Mouse (Mus musculus) heart, embryonic 14.5 days (tissue): ENCODE results near the gene Prkcb. TPM values are rescaled to one million over a fixed set of nuclear protein-coding genes. Genes with fewer than 3 reads are reported as not detected.

Experiments
- ATAC-seq: fragments of 200-750 bp; cut with Nextera tagmentation; 2 replicates; pipeline ENCODE4 v1.8.0; 2017; ENCODE audit warnings: low read depth, moderate TSS enrichment; ENCODE audit not compliant: insufficient number of reproducible peaks, insufficient read depth, low FRiP score
- H3K27ac ChIP-seq, 2 experiments: fragments of 200-500 bp in 1 of 2; fragments of 300-500 bp in 1 of 2; sonication (generic) in 1 of 2; replicated peaks in 1 of 2; 2 replicates each; pipeline ENCODE4 v1.5.1; 2012 to 2014; ENCODE audit warnings: low read depth in 2 of 2, low read length in 2 of 2, control low read depth in 1 of 2, mild to moderate bottlenecking in 1 of 2, mixed read lengths in 1 of 2; ENCODE audit not compliant: control insufficient read depth in 1 of 2, insufficient read depth in 1 of 2
- H3K27me3 ChIP-seq: fragments of 300-500 bp; sonication (generic); 2 replicates; pipeline ENCODE4 v1.6.1; 2014; ENCODE audit warnings: mild to moderate bottlenecking, low read length, control low read depth; ENCODE audit not compliant: control insufficient read depth, insufficient read depth
- H3K36me3 ChIP-seq: fragments of 300-500 bp; sonication (generic); 2 replicates; pipeline ENCODE4 v1.6.1; 2014; ENCODE audit warnings: mild to moderate bottlenecking, control low read depth, low read length, mixed read lengths; ENCODE audit not compliant: control insufficient read depth, insufficient read depth
- H3K4me1 ChIP-seq, 2 experiments: fragments of 200-500 bp in 1 of 2; fragments of 300-500 bp in 1 of 2; sonication (generic) in 1 of 2; 2 replicates each; pipeline ENCODE4 v1.6.1; 2012 to 2014; ENCODE audit warnings: low read length in 2 of 2, control low read depth in 1 of 2, mixed read lengths in 1 of 2; ENCODE audit not compliant: control insufficient read depth in 2 of 2, insufficient read depth in 2 of 2
- H3K4me2 ChIP-seq: fragments of 300-500 bp; sonication (generic); 2 replicates; pipeline ENCODE4 v1.6.1; 2014; ENCODE audit warnings: mild to moderate bottlenecking, low read length
- H3K4me3 ChIP-seq, 2 experiments: fragments of 200-500 bp in 1 of 2; fragments of 300-500 bp in 1 of 2; sonication (generic) in 1 of 2; 2 replicates each; pipeline ENCODE4 v1.5.1; 2012 to 2014; ENCODE audit warnings: low read length in 2 of 2, mild to moderate bottlenecking in 2 of 2, control low read depth in 1 of 2, low read depth in 1 of 2, moderate library complexity in 1 of 2; ENCODE audit not compliant: control insufficient read depth in 1 of 2, insufficient read depth in 1 of 2
- H3K9ac ChIP-seq: fragments of 300-500 bp; sonication (generic); 2 replicates; pipeline ENCODE4 v1.6.1; 2014; ENCODE audit warnings: mild to moderate bottlenecking, low read length
- H3K9me3 ChIP-seq: fragments of 300-500 bp; sonication (generic); 2 replicates; pipeline ENCODE4 v1.6.1; 2016; ENCODE audit warnings: low read length, control low read depth; ENCODE audit not compliant: control insufficient read depth
- WGBS: fragments of 180-500 bp; shearing (Covaris S2); extraction: QIAGEN DNeasy Blood & Tissue Kit; methylation state at CpG from one replicate; pipeline ENCODE4 v1.1.7; 2014; 5-methylcytosine and 5-hydroxymethylcytosine counted together
- polyA plus RNA-seq: library from polyadenylated mRNA; unstranded; fragments of >200 nt; fragmentation: Nextera tagmentation; extraction: Ambion mirVana; gene quantifications from 2 replicates; pipeline ENCODE4 v1.2.1, GENCODE M21; 2014

The Prkcb gene
- polyA plus RNA-seq, 1 experiment from 2014 or later: 6.7 TPM

DNA sequence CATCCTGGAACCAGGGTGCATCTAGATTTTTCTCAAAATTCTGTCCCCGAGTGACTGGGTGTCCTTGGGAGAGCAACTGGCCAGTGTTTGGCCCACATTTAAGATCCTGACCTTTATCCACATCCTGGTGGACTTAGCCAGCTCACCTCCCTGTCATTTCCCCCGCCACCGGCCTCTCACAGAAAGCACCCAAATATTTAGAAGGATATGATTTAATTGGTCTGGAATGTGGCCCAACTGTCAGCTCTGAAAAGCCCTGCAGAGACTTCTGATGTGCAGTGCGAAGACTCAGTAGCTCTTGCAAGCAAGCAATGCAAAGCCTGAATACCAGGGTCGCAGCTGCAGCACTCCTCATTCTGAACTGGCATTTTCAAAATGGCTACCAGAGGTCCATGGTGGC is 274.0 kb downstream of the Prkcb start:
- 29% methylated on average over 5 of the region's 5 CpGs for WGBS
- no peak for ATAC-seq

DNA sequence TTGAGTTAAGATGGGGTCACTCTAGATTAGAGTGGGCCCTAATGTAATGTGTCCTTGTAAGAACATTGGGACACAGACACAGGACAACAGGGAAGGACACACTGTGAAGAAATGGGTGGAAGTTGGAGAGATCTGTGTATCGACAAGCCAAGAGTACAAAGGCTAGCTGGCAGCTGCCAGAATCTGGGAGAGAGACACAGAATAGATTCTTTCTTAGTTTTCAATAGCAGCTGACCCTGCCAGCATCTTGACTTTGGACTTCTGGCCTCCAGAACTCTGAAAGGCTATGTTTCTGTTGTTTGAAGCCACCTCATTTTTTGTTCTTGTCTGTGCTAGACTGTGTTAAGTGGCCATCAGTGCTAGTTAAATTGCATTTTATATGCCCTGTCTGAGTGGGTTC is 276.8 kb downstream of the Prkcb start:
- Histone ChIP-seq H3K36me3 (no peaks in the 10 kb centered on the region), H3K4me2 (no peak overlapping the region), H3K4me3 (no peak overlapping the region), H3K9me3 (no peaks in the 10 kb centered on the region), H3K27ac (no peak overlapping the region), H3K4me1 (peaks cover 2 to 14% of the 10 kb centered on the region in 2 experiments; a peak in 2 of 4 replicates), H3K9ac (no peak overlapping the region), H3K27me3 (no peaks in the 10 kb centered on the region)
- WGBS: 71% methylated on average over 1 of the region's 1 CpGs
- ATAC-seq: no peak

More for the DNA sequence above, 274.0 kb downstream of the Prkcb start:
- H3K4me2 ChIP-seq: no peak overlapping the region
- peaks cover 2 to 14% of the 10 kb centered on the region in 2 experiments; a peak in 2 of 4 replicates for H3K4me1 ChIP-seq
- H3K9ac ChIP-seq: no peak overlapping the region
- no peaks in the 10 kb centered on the region for H3K9me3 ChIP-seq
- no peaks in the 10 kb centered on the region for H3K27me3 ChIP-seq
- H3K4me3 ChIP-seq: no peak overlapping the region
- no peak overlapping the region for H3K27ac ChIP-seq
- no peaks in the 10 kb centered on the region for H3K36me3 ChIP-seq

DNA sequence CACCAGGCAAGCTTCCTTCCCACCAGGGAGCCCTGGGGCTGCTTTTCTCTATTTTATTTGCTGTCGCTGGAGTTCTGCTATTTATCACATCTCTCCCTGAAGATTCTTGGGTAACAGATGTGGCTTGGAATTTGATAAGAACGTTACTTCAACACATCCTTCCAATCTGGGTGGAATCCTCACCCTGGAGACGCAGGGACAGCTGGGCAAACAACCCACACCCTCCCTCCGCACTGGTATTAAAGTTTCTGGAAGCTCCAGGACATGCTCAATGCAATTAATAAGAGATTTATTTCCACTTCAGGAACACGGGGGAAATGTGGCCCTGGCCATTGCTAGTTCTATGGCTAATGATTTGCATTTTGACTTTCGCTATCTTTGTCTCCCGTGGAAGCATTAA is 277.5 kb downstream of the Prkcb start:
- no peaks in the 10 kb centered on the region for H3K27me3 ChIP-seq
- no peak for ATAC-seq
- 31% methylated on average over 7 of the region's 7 CpGs for WGBS
- H3K9ac ChIP-seq: no peak overlapping the region
- H3K4me1 ChIP-seq: peaks cover 2 to 14% of the 10 kb centered on the region in 2 experiments; a peak in 2 of 4 replicates
- H3K4me2 ChIP-seq: no peak overlapping the region
- H3K27ac ChIP-seq: no peak overlapping the region
- H3K36me3 ChIP-seq: no peaks in the 10 kb centered on the region
- H3K9me3 ChIP-seq: no peaks in the 10 kb centered on the region
- no peak overlapping the region for H3K4me3 ChIP-seq

DNA sequence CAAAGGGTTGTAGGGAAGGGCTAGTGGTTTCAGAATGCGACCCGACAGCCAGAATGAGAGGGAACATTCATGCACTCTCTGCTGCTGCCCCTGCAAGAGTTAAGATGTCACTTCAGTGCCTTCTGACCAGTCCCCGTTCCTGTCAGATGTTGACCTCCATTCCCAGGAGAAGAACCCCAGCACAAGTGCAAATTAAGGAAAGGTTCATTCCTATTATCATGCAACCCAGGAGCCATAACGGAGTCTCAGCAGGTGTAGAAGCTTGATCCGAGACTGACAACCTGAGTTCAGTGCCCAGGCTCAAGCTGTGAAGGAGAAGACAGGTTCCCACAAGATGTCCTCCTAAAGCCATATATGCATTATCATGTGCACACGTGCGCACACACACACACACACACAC is 280.2 kb downstream of the Prkcb start:
- Histone ChIP-seq H3K4me1 (peaks cover 0 to 4% of the 10 kb centered on the region in 2 experiments; a peak in 1 of 4 replicates), H3K27me3 (no peaks in the 10 kb centered on the region), H3K36me3 (no peaks in the 10 kb centered on the region), H3K4me3 (no peak overlapping the region), H3K9ac (no peak overlapping the region), H3K27ac (no peak overlapping the region), H3K4me2 (no peak overlapping the region), H3K9me3 (no peaks in the 10 kb centered on the region)
- no peak for ATAC-seq
- WGBS: 83% methylated on average over 7 of the region's 7 CpGs

DNA sequence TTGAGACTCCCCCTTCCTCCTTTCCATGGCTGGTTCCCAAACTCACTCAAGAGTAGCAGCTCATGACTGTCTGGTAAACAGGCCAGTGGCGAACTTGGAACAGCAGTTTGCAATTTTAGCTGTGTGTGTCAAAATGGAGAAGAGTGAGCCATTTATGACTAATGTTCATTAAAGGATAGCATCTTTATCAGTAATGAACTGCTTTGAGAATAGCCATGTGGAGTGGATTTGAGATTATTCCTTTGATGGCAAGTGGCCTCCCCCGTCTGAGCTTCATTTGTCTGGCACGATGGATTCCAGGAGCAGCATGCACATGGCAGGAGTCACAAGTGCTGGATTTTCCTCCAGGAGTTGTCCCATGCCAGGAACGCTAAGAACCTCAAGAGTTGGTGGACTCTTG is 281.9 kb downstream of the Prkcb start:
- Histone ChIP-seq H3K27ac (no peak overlapping the region), H3K36me3 (no peaks in the 10 kb centered on the region), H3K4me1 (peaks cover 0 to 4% of the 10 kb centered on the region in 2 experiments; a peak in 1 of 4 replicates), H3K27me3 (no peaks in the 10 kb centered on the region), H3K9ac (no peak overlapping the region), H3K4me3 (no peak overlapping the region), H3K4me2 (no peak overlapping the region), H3K9me3 (no peaks in the 10 kb centered on the region)
- 47% methylated on average over 4 of the region's 4 CpGs for WGBS
- ATAC-seq: no peak

DNA sequence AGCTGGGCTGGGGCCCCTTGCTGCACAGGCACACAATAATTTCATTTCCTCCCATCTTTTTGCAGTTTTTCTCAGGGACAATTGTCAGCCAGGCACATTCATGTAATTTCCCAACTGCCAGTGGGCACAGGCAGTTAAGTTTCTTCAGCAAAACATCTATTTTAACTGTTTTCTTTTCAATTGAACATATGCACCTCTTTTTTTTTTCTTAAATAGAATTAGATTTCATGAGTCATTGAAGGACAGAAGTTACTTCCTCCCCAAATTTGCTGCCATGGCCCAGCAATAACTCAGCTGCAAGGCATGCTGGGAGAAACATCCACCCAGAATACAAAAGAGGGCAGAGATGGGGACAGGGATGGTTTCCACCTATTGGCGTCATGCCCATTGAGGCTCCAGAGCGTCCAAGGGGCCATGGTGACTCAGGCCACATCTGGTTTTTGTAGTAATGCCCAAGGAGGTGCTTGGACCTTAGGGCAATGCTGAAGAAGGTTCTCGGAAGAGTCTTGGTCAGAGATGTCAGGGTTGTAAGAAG is 284.6 kb downstream of the Prkcb start:
- Histone ChIP-seq H3K4me3 (no peak overlapping the region), H3K9ac (no peak overlapping the region), H3K4me1 (no peaks in the 10 kb centered on the region; a peak in 1 of 4 replicates), H3K27me3 (no peaks in the 10 kb centered on the region), H3K9me3 (no peaks in the 10 kb centered on the region), H3K4me2 (no peak overlapping the region), H3K36me3 (no peaks in the 10 kb centered on the region), H3K27ac (no peak overlapping the region)
- ATAC-seq: no peak
- WGBS: 87% methylated on average over 3 of the region's 3 CpGs

DNA sequence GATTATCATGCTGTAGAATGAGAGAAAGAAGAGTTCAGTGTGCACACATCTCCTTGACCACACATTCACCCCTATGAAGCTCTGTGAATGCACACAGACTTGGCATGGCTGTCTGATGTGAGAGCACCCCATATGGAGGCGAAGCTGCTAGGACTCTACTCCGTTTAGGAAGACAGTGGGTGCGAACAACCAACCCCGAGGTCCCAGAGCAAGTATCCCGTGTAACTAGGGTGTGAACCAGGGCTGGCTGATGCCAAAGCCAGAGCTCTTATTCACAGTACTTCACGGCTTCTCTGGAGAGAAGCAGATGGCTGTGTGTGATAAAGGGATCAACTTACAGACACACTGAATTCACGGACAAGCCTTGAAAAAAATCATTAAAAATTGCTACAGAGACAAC is 285.9 kb downstream of the Prkcb start:
- ATAC-seq: no peak
- Histone ChIP-seq H3K27ac (no peak overlapping the region), H3K9me3 (no peaks in the 10 kb centered on the region), H3K4me2 (no peak overlapping the region), H3K36me3 (no peaks in the 10 kb centered on the region), H3K4me1 (no peaks in the 10 kb centered on the region; a peak in 1 of 4 replicates), H3K9ac (no peak overlapping the region), H3K27me3 (no peaks in the 10 kb centered on the region), H3K4me3 (no peak overlapping the region)
- 76% methylated on average over 7 of the region's 7 CpGs for WGBS

DNA sequence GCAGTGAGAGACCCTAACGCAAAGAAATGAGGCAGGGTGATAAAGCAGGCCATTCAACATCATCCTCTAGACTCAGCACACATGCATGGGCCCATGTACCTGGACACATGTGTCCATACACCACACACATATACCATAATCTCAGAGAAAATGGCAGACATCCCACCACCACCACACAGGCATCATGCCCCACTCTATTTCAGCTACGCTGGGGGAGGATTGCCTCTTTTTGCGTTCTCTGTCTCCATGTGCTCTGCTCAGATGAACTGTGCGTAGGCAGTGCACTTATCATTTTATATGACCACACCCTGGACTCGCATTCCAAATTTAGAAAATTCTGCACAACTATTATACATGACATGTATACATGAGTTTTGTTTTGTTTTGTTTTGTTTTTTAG is 286.5 kb downstream of the Prkcb start:
- Histone ChIP-seq H3K4me1 (no peaks in the 10 kb centered on the region; a peak in 1 of 4 replicates), H3K36me3 (no peaks in the 10 kb centered on the region), H3K9me3 (no peaks in the 10 kb centered on the region), H3K4me2 (no peak overlapping the region), H3K27ac (no peak overlapping the region), H3K4me3 (no peak overlapping the region), H3K9ac (no peak overlapping the region), H3K27me3 (no peaks in the 10 kb centered on the region)
- ATAC-seq: no peak
- WGBS: 76% methylated on average over 5 of the region's 5 CpGs
